Mouse (Mus musculus) cortical plate, adult 2 months (tissue): ENCODE measurements around the gene Mlip.

Source experiments
- CTCF ChIP-seq: fragments of 200-500 bp; IDR thresholded peaks from 2 replicates; pipeline ENCODE4 v1.5.1; 2011; ENCODE audit warnings: mild to moderate bottlenecking, control low read depth, low read length; ENCODE audit not compliant: insufficient read depth; ENCODE audit errors: extremely low read depth
- POLR2A ChIP-seq: fragments of 200-500 bp; IDR thresholded peaks from 2 replicates; pipeline ENCODE4 v1.6.1; 2011; ENCODE audit warnings: mild to moderate bottlenecking, low read length, control low read depth; ENCODE audit not compliant: insufficient read depth; ENCODE audit errors: extremely low read depth

DNA sequence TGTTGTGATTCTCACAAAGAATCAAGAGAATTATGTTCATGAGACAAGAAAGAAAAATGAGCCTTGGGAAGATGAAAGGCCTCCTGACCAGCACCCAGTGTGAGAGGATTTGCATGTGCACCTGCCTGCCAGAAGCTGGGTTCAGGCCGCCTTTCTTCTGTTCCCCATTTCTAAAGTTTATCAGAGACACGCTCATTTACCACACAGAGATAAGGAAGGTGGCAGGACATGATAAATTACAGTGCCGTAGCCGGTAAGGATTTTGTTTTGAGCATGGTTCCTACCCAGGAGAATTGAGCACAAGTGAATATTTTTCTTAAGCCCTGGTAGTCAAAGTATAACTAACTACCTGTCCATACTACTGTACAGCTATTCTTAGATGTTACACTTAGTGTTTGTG is 93.7 kb downstream of the Mlip start:
- TF ChIP-seq CTCF (no peak), POLR2A (no peak)
